ENCODE assay signal across 9 mouse cellular contexts in the genomic region with DNA sequence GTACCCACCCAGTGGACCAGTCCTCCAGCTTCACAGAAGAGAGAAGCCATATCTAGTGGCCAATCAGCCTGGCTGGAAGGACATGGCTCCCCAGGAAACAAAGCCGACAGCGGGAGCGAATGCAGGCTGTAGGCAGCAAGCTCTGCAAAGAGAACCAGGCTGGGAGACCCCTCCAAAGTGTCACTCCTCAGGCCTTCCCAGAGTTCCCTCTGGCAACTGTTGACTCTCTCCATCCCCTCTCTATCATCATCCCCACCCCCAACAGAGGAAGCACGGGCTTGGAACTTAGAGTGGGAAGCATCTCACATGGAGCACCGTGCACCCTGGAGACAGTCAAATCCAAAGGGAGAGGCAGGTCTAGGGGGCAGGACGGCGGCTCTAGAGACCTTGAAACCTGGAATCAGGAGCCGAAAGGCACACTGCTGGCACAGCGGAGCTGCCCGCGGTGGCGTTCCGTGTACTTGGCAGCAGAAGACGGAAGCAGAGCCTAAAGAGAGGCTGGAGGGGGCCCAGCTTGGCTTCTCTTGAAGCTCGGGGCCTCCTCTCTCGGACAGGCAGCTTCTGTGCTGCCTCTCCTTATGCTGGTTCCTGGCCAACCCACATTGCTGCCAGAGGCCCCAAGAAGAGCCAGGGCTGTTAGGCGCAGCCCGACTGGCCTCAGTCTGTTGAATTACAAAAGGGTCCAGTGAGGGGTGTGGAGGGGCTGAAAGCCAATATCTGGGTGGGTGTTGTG. TPM values are rescaled to one million over a fixed set of nuclear protein-coding genes. Genes with fewer than 3 reads are reported as not detected.
DNase-seq lines count a peak whose midpoint lies in the region; ATAC-seq and TF ChIP-seq lines count a peak whose summit lies in the region.
"Had no signal": no experiment of that assay in that cellular context is flagged by ENCODE, and none has a peak within 500 bp of the region (broad histone marks: within the 10 kb centered on the region; RNA-seq: fewer than 3 reads in every experiment).

No protein-coding gene starts in this region.

- no peak for TF ChIP-seq POLR2A in heart, adult 2 months (IDR thresholded peaks at IDR 0.05; ENCODE audit: insufficient read depth, low read depth, low read length)

- no peak overlapping the region for H3K9ac ChIP-seq in heart, embryonic 11.5 days (ENCODE audit: low read depth, low read length)
- H3K9ac ChIP-seq in heart, adult 2 months (ENCODE audit: low read depth, low read length) = 0 out of 2 replicates have a peak overlapping the region, but pooled peaks have one; percentile 21
- H3K9ac ChIP-seq in midbrain, embryonic 16.5 days (ENCODE audit: low read depth, low read length) = no peak overlapping the region
- H3K9ac ChIP-seq: embryonic facial prominence, embryonic 13.5 days had no signal

- DNase-seq in heart, adult 18-20 months = peak; percentile 71 to 83
- peak; percentile 88 for DNase-seq in cerebellum, adult 9-11 months
- peak; percentile 68 to 81 for DNase-seq in heart, adult 2 months
- DNase-seq in left cerebral cortex, adult 2 months (ENCODE audit: extremely low spot score in 1 of 2, low spot score in 2 of 2) = peak; percentile 35 to 64
- no peak for DNase-seq in kidney, postnatal 14 days
- no peak for DNase-seq in thymus, postnatal 25 days

- H3K4me3 ChIP-seq in heart, embryonic 11.5 days (ENCODE audit: low read depth, low read length) = no peak overlapping the region
- H3K4me3 ChIP-seq in heart, adult 2 months = no peak overlapping the region
- H3K4me3 ChIP-seq in left cerebral cortex, adult 2 months = no peak overlapping the region
- no peak overlapping the region for H3K4me3 ChIP-seq in midbrain, embryonic 16.5 days (ENCODE audit: low read depth, low read length)
- H3K4me3 ChIP-seq: embryonic facial prominence, embryonic 13.5 days had no signal

- H3K79me2 ChIP-seq in heart, adult 2 months (replicated peaks; ENCODE audit: control insufficient read depth, insufficient read depth, low read length) = no peaks in the 10 kb centered on the region

- no peak for ATAC-seq in heart, embryonic 11.5 days (replicated peaks; ENCODE audit: insufficient number of reproducible peaks, low FRiP score, low TSS enrichment)
- peak; percentile 79 for ATAC-seq in midbrain, embryonic 16.5 days

- no peaks in the 10 kb centered on the region for H3K36me3 ChIP-seq in heart, embryonic 11.5 days (ENCODE audit: control insufficient read depth, insufficient read depth, low read length)
- H3K36me3 ChIP-seq in heart, adult 2 months (ENCODE audit: control insufficient read depth, insufficient read depth, low read length) = no peaks in the 10 kb centered on the region
- no peaks in the 10 kb centered on the region for H3K36me3 ChIP-seq in midbrain, embryonic 16.5 days (ENCODE audit: control insufficient read depth, insufficient read depth, low read length)
- H3K36me3 ChIP-seq: embryonic facial prominence, embryonic 13.5 days had no signal

- TF ChIP-seq CTCF in heart, adult 2 months (IDR thresholded peaks at IDR 0.05) = no peak
- no peak for TF ChIP-seq CTCF in left cerebral cortex, adult 2 months (IDR thresholded peaks at IDR 0.05)

- peaks cover 31% of the 10 kb centered on the region for H3K4me1 ChIP-seq in heart, embryonic 11.5 days (ENCODE audit: control insufficient read depth, insufficient read depth, low read length)
- H3K4me1 ChIP-seq in heart, adult 2 months (ENCODE audit: control insufficient read depth, insufficient read depth, low read length) = peaks cover 2% of the 10 kb centered on the region
- H3K4me1 ChIP-seq in midbrain, embryonic 16.5 days (ENCODE audit: control insufficient read depth, insufficient read depth, low read length) = peaks cover 16% of the 10 kb centered on the region

- no peaks in the 10 kb centered on the region for H3K27me3 ChIP-seq in heart, embryonic 11.5 days (ENCODE audit: control insufficient read depth, insufficient read depth, low read length)
- H3K27me3 ChIP-seq in heart, adult 2 months (ENCODE audit: control insufficient read depth, insufficient read depth, low read length) = no peaks in the 10 kb centered on the region
- no peaks in the 10 kb centered on the region for H3K27me3 ChIP-seq in midbrain, embryonic 16.5 days (ENCODE audit: control insufficient read depth, insufficient read depth, low read depth, low read length)
- H3K27me3 ChIP-seq: embryonic facial prominence, embryonic 13.5 days had no signal

- TF ChIP-seq EP300 in heart, adult 2 months (IDR thresholded peaks at IDR 0.05; ENCODE audit: insufficient read depth, low read depth, low read length) = no peak

- H3K9me3 ChIP-seq in heart, embryonic 11.5 days (replicated peaks; ENCODE audit: control insufficient read depth, low read length) = no peaks in the 10 kb centered on the region
- no peaks in the 10 kb centered on the region for H3K9me3 ChIP-seq in midbrain, embryonic 16.5 days (replicated peaks; ENCODE audit: control insufficient read depth, low read length, poor library complexity, severe bottlenecking)
- H3K9me3 ChIP-seq: embryonic facial prominence, embryonic 13.5 days had no signal

- WGBS in heart, embryonic 11.5 days (ENCODE audit: insufficient replicate concordance) = 71% methylated on average over 18 of the region's 18 CpGs
- 50% methylated on average over 18 of the region's 18 CpGs for WGBS in heart, adult 2 months
- 60% methylated on average over 18 of the region's 18 CpGs for WGBS in midbrain, embryonic 16.5 days

- H3K27ac ChIP-seq in heart, embryonic 11.5 days (ENCODE audit: low read depth, low read length) = no peak overlapping the region
- no peak overlapping the region; the same call in 1 of the 2 replicates for H3K27ac ChIP-seq in heart, adult 2 months
- no peak overlapping the region for H3K27ac ChIP-seq in left cerebral cortex, adult 2 months
- H3K27ac ChIP-seq in midbrain, embryonic 16.5 days (ENCODE audit: low read length) = peak overlapping the region; percentile 56
- H3K27ac ChIP-seq: embryonic facial prominence, embryonic 13.5 days had no signal

- H3K4me2 ChIP-seq in heart, embryonic 11.5 days = no peak overlapping the region
- no peak overlapping the region for H3K4me2 ChIP-seq in midbrain, embryonic 16.5 days (ENCODE audit: low read length)
- H3K4me2 ChIP-seq: embryonic facial prominence, embryonic 13.5 days had no signal

- intact Hi-C loops in heart, adult 2 months (cut with DNase I) = no loop called here
- intact Hi-C loops in left cerebral cortex, adult 2 months (cut with DNase I) = no loop called here

RNA-seq across cellular contexts. Expression of a gene that starts 41.3 kb away (rescaled TPM):
- 10 to 100 TPM; 10.1 to 12.3 TPM for total RNA-seq in heart, adult 18-20 months (2021)
- 6.4 and 9.1 TPM in 2 replicates for polyA plus RNA-seq in heart, embryonic 11.5 days (2014; fragmentation: Nextera tagmentation; extraction: Ambion mirVana)
- total RNA-seq in heart, adult 2 months (2021) = 10 to 100 TPM; 10.5 to 12.6 TPM
- polyA plus RNA-seq in heart, adult 2 months (2012; rRNA removed) = 11.3 and 20.2 TPM in 2 replicates
- 10 to 100 TPM; 74.9 to 77.5 TPM for total RNA-seq in left cerebral cortex, adult 2 months (2021)
- 9.8 and 12.5 TPM in 2 replicates for polyA plus RNA-seq in midbrain, embryonic 16.5 days (2015; fragmentation: Nextera tagmentation; extraction: Ambion mirVana)

Comparison
In these comparisons a context has a peak if more than half of its experiments do, and no peak if none do; other contexts are left out.
1. DNase-seq: peak in heart, adult 18-20 months (2 of 2), cerebellum, adult 9-11 months (single experiment), heart, adult 2 months (2 of 2) and left cerebral cortex, adult 2 months (2 of 2); none in kidney, postnatal 14 days (single experiment) and thymus, postnatal 25 days (single experiment).
2. RNA of a gene that starts 41.3 kb away (total RNA-seq): 74.9 to 77.5 TPM in left cerebral cortex, adult 2 months; 10.5 to 12.6 TPM in heart, adult 2 months and 10.1 to 12.3 TPM in heart, adult 18-20 months; every median in the first group is over 4 times any median in the second.